Mouse (Mus musculus) testis, adult 2 months (tissue): Measurements from ENCODE around the gene Maf.

Experiments used
- CTCF ChIP-seq: fragments of 200-500 bp; IDR thresholded peaks from 2 replicates; pipeline ENCODE4 v1.5.1; 2012; ENCODE audit warnings: low read depth, mild to moderate bottlenecking, inconsistent platforms, low read length, moderate library complexity; ENCODE audit not compliant: control insufficient read depth, insufficient read depth, insufficient replicate concordance
- POLR2A ChIP-seq: fragments of 200-500 bp; IDR thresholded peaks from 2 replicates; pipeline ENCODE4 v1.6.1; 2012; ENCODE audit warnings: low read depth, mild to moderate bottlenecking, inconsistent platforms, low read length, moderate library complexity; ENCODE audit not compliant: control insufficient read depth

GRCm38 (mm10) chr8:115650110-115650521, 57.5 kb downstream of the Maf start:
- no peak for TF ChIP-seq CTCF
- no peak for TF ChIP-seq POLR2A
